Mouse (Mus musculus) hindbrain, embryonic 10.5 days (tissue): ENCODE results near the gene Cyb5r1. TPM values are rescaled to one million over a fixed set of nuclear protein-coding genes. Genes with fewer than 3 reads are reported as not detected.

ENCODE experiments used
- DNase-seq: peaks from one replicate; pipeline ENCODE4 v3.0.0-alpha.2; 2017; ENCODE audit warnings: low spot score
- H3K27ac ChIP-seq: fragments of 300-500 bp; sonication (generic); 2 replicates; pipeline ENCODE4 v1.5.1; 2016; ENCODE audit warnings: mild to moderate bottlenecking, moderate library complexity
- H3K27me3 ChIP-seq: fragments of 300-500 bp; sonication (generic); 2 replicates; pipeline ENCODE4 v1.6.1; 2016; ENCODE audit warnings: mild to moderate bottlenecking; ENCODE audit not compliant: poor library complexity, insufficient read depth, severe bottlenecking
- H3K36me3 ChIP-seq: fragments of 300-500 bp; sonication (generic); 2 replicates; pipeline ENCODE4 v1.6.1; 2016; ENCODE audit warnings: mild to moderate bottlenecking, moderate library complexity
- H3K4me1 ChIP-seq: fragments of 300-500 bp; sonication (generic); replicated peaks from 2 replicates; pipeline ENCODE4 v1.6.1; 2016; ENCODE audit warnings: mild to moderate bottlenecking
- H3K4me3 ChIP-seq: fragments of 300-500 bp; sonication (generic); 2 replicates; pipeline ENCODE4 v1.5.1; 2016; ENCODE audit warnings: mild to moderate bottlenecking, moderate library complexity
- H3K9me3 ChIP-seq: fragments of 300-500 bp; sonication (generic); 2 replicates; pipeline ENCODE4 v1.6.1; 2016; ENCODE audit warnings: mild to moderate bottlenecking, moderate library complexity
- WGBS: fragments of 180-500 bp; shearing (Covaris S2); methylation state at CpG from one replicate; pipeline ENCODE4 v1.1.7; 2016; 5-methylcytosine and 5-hydroxymethylcytosine counted together
- polyA plus RNA-seq: library from polyadenylated mRNA; unstranded; fragments of >200 nt; fragmentation: Nextera tagmentation; extraction: Ambion mirVana; gene quantifications from 2 replicates; pipeline ENCODE4 v1.2.1, GENCODE M21; 2016

The Cyb5r1 gene
- polyA plus RNA-seq, 1 experiment from 2014 or later, result 27.3 TPM

GRCm38 (mm10) chr1:134385176-134385575 lies 20.2 kb upstream of the Cyb5r1 start:
- no peak overlapping the region for H3K4me3 ChIP-seq
- peaks cover 12% of the 10 kb centered on the region; the same call in 1 of the 2 replicates for H3K4me1 ChIP-seq
- no peaks in the 10 kb centered on the region for H3K36me3 ChIP-seq
- H3K27ac ChIP-seq, result no peak overlapping the region
- no peak for DNase-seq
- H3K27me3 ChIP-seq, result 0 out of 2 replicates have a peak, but pooled peaks cover 4% of the 10 kb centered on the region
- H3K9me3 ChIP-seq, result peaks cover 3% of the 10 kb centered on the region; the same call in 1 of the 2 replicates

GRCm38 (mm10) chr1:134385666-134386065 lies 19.7 kb upstream of the Cyb5r1 start, which contains the start of gene 4933406M09Rik:
Gene 4933406M09Rik, plus strand, starts transcription at chr1:134385940.
- Histone ChIP-seq H3K4me3 (no peak within 1 kb of the TSS), H3K27me3 (0 out of 2 replicates have a peak, but pooled peaks cover 4% of the 10 kb centered on the region), H3K9me3 (peaks cover 3% of the 10 kb centered on the region; the same call in 1 of the 2 replicates), H3K27ac (no peak within 1 kb of the TSS), H3K4me1 (peaks cover 12% of the 10 kb centered on the region; the same call in 1 of the 2 replicates), H3K36me3 (no peaks in the 10 kb centered on the region)
- WGBS, result 95% methylated on average over 1 of the region's 1 CpGs
- DNase-seq, result no peak

- Histone ChIP-seq H3K27ac (no peak overlapping the region), H3K36me3 (no peaks in the 10 kb centered on the region), H3K4me1 (no peaks in the 10 kb centered on the region), H3K4me3 (no peak overlapping the region), H3K27me3 (0 out of 2 replicates have a peak, but pooled peaks cover 4% of the 10 kb centered on the region), H3K9me3 (no peaks in the 10 kb centered on the region)
- 56% methylated on average over 5 of the region's 5 CpGs for WGBS
- DNase-seq, result no peak
These were observed 11.5 kb upstream of the Cyb5r1 start for GRCm38 (mm10) chr1:134393827-134394226.

- H3K9me3 ChIP-seq, result no peaks in the 10 kb centered on the region
- H3K27ac ChIP-seq, result no peak overlapping the region
- no peak for DNase-seq
- H3K36me3 ChIP-seq, result no peaks in the 10 kb centered on the region
- no peak overlapping the region for H3K4me3 ChIP-seq
- H3K4me1 ChIP-seq, result no peaks in the 10 kb centered on the region
- 91% methylated on average over 12 of the region's 12 CpGs for WGBS
- no peaks in the 10 kb centered on the region for H3K27me3 ChIP-seq
These were observed 7.1 kb upstream of the Cyb5r1 start for GRCm38 (mm10) chr1:134398210-134398609.

- Histone ChIP-seq H3K27me3 (no peaks in the 10 kb centered on the region), H3K36me3 (no peaks in the 10 kb centered on the region), H3K27ac (no peak overlapping the region), H3K4me1 (no peaks in the 10 kb centered on the region), H3K9me3 (no peaks in the 10 kb centered on the region), H3K4me3 (no peak overlapping the region)
- no peak for DNase-seq
- WGBS, result 59% methylated on average over 5 of the region's 5 CpGs
These were observed 5.6 kb upstream of the Cyb5r1 start for GRCm38 (mm10) chr1:134399735-134400134.

- no peak for DNase-seq
- peak overlapping the region; percentile 81 for H3K4me3 ChIP-seq
- peak overlapping the region; percentile 87 for H3K27ac ChIP-seq
- H3K27me3 ChIP-seq, result no peaks in the 10 kb centered on the region
- peaks cover 26% of the 10 kb centered on the region for H3K4me1 ChIP-seq
- H3K36me3 ChIP-seq, result peaks cover 40% of the 10 kb centered on the region
- WGBS, result 38% methylated on average over 8 of the region's 8 CpGs
- no peaks in the 10 kb centered on the region for H3K9me3 ChIP-seq
These were observed 1.0 kb downstream of the Cyb5r1 start for GRCm38 (mm10) chr1:134406414-134406771.

GRCm38 (mm10) chr1:134408080-134408479 lies 2.7 kb downstream of the Cyb5r1 start:
- Histone ChIP-seq H3K27me3 (no peaks in the 10 kb centered on the region), H3K27ac (0 out of 2 replicates have a peak overlapping the region, but pooled peaks have one; percentile 3), H3K4me3 (no peak overlapping the region), H3K9me3 (no peaks in the 10 kb centered on the region), H3K4me1 (peaks cover 26% of the 10 kb centered on the region), H3K36me3 (peaks cover 46% of the 10 kb centered on the region)
- 72% methylated on average over 8 of the region's 8 CpGs for WGBS
- DNase-seq, result no peak

- peaks cover 46% of the 10 kb centered on the region for H3K36me3 ChIP-seq
- no peaks in the 10 kb centered on the region for H3K9me3 ChIP-seq
- WGBS, result 91% methylated on average over 9 of the region's 9 CpGs
- H3K4me1 ChIP-seq, result peaks cover 33% of the 10 kb centered on the region
- H3K27ac ChIP-seq, result no peak overlapping the region
- no peaks in the 10 kb centered on the region for H3K27me3 ChIP-seq
- DNase-seq, result no peak
- H3K4me3 ChIP-seq, result no peak overlapping the region
These were observed 6.6 kb downstream of the Cyb5r1 start for GRCm38 (mm10) chr1:134411706-134412629.

GRCm38 (mm10) chr1:134414038-134414437 lies 8.7 kb downstream of the Cyb5r1 start:
- WGBS, result 48% methylated on average over 2 of the region's 2 CpGs
- Histone ChIP-seq H3K4me3 (peak overlapping the region; percentile 98; the same call in 1 of the 2 replicates), H3K36me3 (peaks cover 34% of the 10 kb centered on the region), H3K27ac (no peak overlapping the region), H3K4me1 (peaks cover 39% of the 10 kb centered on the region), H3K27me3 (no peaks in the 10 kb centered on the region), H3K9me3 (no peaks in the 10 kb centered on the region)
- no peak for DNase-seq

GRCm38 (mm10) chr1:134414501-134415167 lies 9.3 kb downstream of the Cyb5r1 start:
- Histone ChIP-seq H3K27ac (peak overlapping the region; percentile 97), H3K4me3 (peak overlapping the region; percentile 98), H3K4me1 (peaks cover 42% of the 10 kb centered on the region), H3K36me3 (peaks cover 28% of the 10 kb centered on the region), H3K9me3 (no peaks in the 10 kb centered on the region), H3K27me3 (no peaks in the 10 kb centered on the region)
- 17% methylated on average over 11 of the region's 11 CpGs for WGBS
- no peak for DNase-seq

- peaks cover 42% of the 10 kb centered on the region for H3K4me1 ChIP-seq
- H3K9me3 ChIP-seq, result no peaks in the 10 kb centered on the region
- H3K36me3 ChIP-seq, result peaks cover 21% of the 10 kb centered on the region
- H3K27ac ChIP-seq, result peak within 1 kb of the TSS; percentile 97
- H3K4me3 ChIP-seq, result peak within 1 kb of the TSS; percentile 98
- under 1% methylated on average over 77 of the region's 77 CpGs for WGBS
- peak; percentile 99 for DNase-seq
- no peaks in the 10 kb centered on the region for H3K27me3 ChIP-seq
These were observed 9.9 kb downstream of the Cyb5r1 start, which contains the start of gene Adipor1 for GRCm38 (mm10) chr1:134415168-134415831. Gene Adipor1, plus strand, starts transcription at chr1:134415378.

GRCm38 (mm10) chr1:134418414-134418975 lies 13.1 kb downstream of the Cyb5r1 start:
- Histone ChIP-seq H3K27ac (no peak overlapping the region), H3K4me1 (peaks cover 42% of the 10 kb centered on the region)
- WGBS, result 92% methylated on average over 2 of the region's 2 CpGs

More at GRCm38 (mm10) chr1:134418414-134418975, 13.1 kb downstream of the Cyb5r1 start:
- Histone ChIP-seq H3K27me3 (no peaks in the 10 kb centered on the region), H3K9me3 (no peaks in the 10 kb centered on the region), H3K4me3 (no peak overlapping the region), H3K36me3 (peaks cover 14% of the 10 kb centered on the region)
- no peak for DNase-seq
